Mouse (Mus musculus): Measurements from ENCODE around the gene Nudt6. TPM values are rescaled to one million over a fixed set of nuclear protein-coding genes. Genes with fewer than 3 reads are reported as not detected.

Gene Nudt6
- total and polyA plus RNA-seq, 3 experiments = 6.0 to 9.1 TPM; not detected in 1

GRCm38 (mm10) chr3:37366381-37367053 lies 53.5 kb downstream of the Nudt6 start:
- Histone ChIP-seq H3K9ac (ENCODE audit: control insufficient read depth, low read depth, low read length, poor library complexity, severe bottlenecking) (no peak overlapping the region), H3K27ac (ENCODE audit: control insufficient read depth, low read depth, low read length) (no peak overlapping the region), H3K27me3 (ENCODE audit: control insufficient read depth in 1 of 2, insufficient read depth in 2 of 2, low read length in 2 of 2) (no peaks in the 10 kb centered on the region; a peak in 1 of 4 replicates), H3K36me3 (ENCODE audit: control insufficient read depth in 1 of 2, insufficient read depth in 2 of 2, low read length in 2 of 2) (peaks cover 0 to 4% of the 10 kb centered on the region in 2 experiments; a peak in 2 of 4 replicates), H3K79me2 (ENCODE audit: control insufficient read depth, insufficient read depth, low read length, poor library complexity) (no peaks in the 10 kb centered on the region), H3K4me1 (ENCODE audit: control insufficient read depth in 1 of 2, insufficient read depth in 2 of 2, low read length in 2 of 2) (peaks cover 0 to 12% of the 10 kb centered on the region in 2 experiments; a peak in 2 of 4 replicates), H3K4me3 (ENCODE audit: control insufficient read depth in 1 of 2, insufficient read depth in 1 of 2, low read depth in 2 of 2, low read length in 2 of 2) (no peak overlapping the region), H3K9me3 (replicated peaks; ENCODE audit: insufficient read depth, low read length) (no peaks in the 10 kb centered on the region)
- no peak for TF ChIP-seq MYC (IDR thresholded peaks at IDR 0.05; ENCODE audit: low read depth, low read length)
- no peak for TF ChIP-seq E2F4 (IDR thresholded peaks at IDR 0.05; ENCODE audit: borderline replicate concordance, low read depth, low read length)
- TF ChIP-seq GABPA (IDR thresholded peaks at IDR 0.05; ENCODE audit: low read depth, low read length) = no peak
- TF ChIP-seq MXI1 (IDR thresholded peaks at IDR 0.05; ENCODE audit: low read depth, low read length) = no peak
- TF ChIP-seq SMC3 (IDR thresholded peaks at IDR 0.05; ENCODE audit: low read depth, low read length) = no peak
- TF ChIP-seq ZMIZ1 (IDR thresholded peaks at IDR 0.05; ENCODE audit: low read depth, low read length) = no peak
- no peak for TF ChIP-seq MAX (IDR thresholded peaks at IDR 0.05; ENCODE audit: low read length)
- TF ChIP-seq ZKSCAN1 (IDR thresholded peaks at IDR 0.05; ENCODE audit: low read depth, low read length) = no peak
- TF ChIP-seq SIN3A (IDR thresholded peaks at IDR 0.05; ENCODE audit: low read length) = no peak
- no peak for TF ChIP-seq GATA1 (IDR thresholded peaks at IDR 0.05; ENCODE audit: low read depth, low read length)
- TF ChIP-seq MYB (IDR thresholded peaks at IDR 0.05; ENCODE audit: low read depth, low read length) = no peak
- no peak for TF ChIP-seq MAZ (IDR thresholded peaks at IDR 0.05; ENCODE audit: low read depth, low read length)
- TF ChIP-seq ZNF384 (IDR thresholded peaks at IDR 0.05; ENCODE audit: low read depth, low read length) = no peak
- TF ChIP-seq ETS1 (IDR thresholded peaks at IDR 0.05; ENCODE audit: low read depth, low read length) = no peak
- TF ChIP-seq UBTF (IDR thresholded peaks at IDR 0.05; ENCODE audit: borderline replicate concordance, insufficient read depth, low read depth, low read length) = no peak
- TF ChIP-seq EP300 (IDR thresholded peaks at IDR 0.05; ENCODE audit: low read depth in 1 of 2, low read length in 2 of 2) = no peak
- TF ChIP-seq NRF1 (IDR thresholded peaks at IDR 0.05; ENCODE audit: insufficient read depth, low read depth, low read length, poor library complexity, severe bottlenecking) = no peak
- no peak for TF ChIP-seq POLR2AphosphoS5 (IDR thresholded peaks at IDR 0.05; ENCODE audit: borderline replicate concordance, low read depth, low read length)
- no peak for TF ChIP-seq USF2 (IDR thresholded peaks at IDR 0.05; ENCODE audit: borderline replicate concordance in 1 of 2, insufficient read depth in 1 of 2, low read depth in 1 of 2, low read length in 2 of 2)
- TF ChIP-seq TAL1 (IDR thresholded peaks at IDR 0.05; ENCODE audit: low read length) = no peak
- DNase-seq (ENCODE audit: low read depth, low spot score) = no peak

Data from MEL (cell line).